Mouse (Mus musculus) CH12.LX (cell line): ENCODE measurements at regions not wholly inside any gene's neighbourhood (a gene's known extent, or its start where the extent isn't known, plus 50 kb on each side); places are given as distances from the start of the nearest gene placed in this dataset.

ENCODE experiments used
- DNase-seq: peaks from one replicate; pipeline ENCODE4 v3.0.0-alpha.2; 2013; ENCODE audit errors: extremely low read depth
- H3K27ac ChIP-seq: 2 replicates; pipeline ENCODE4 v1.5.1; 2012; ENCODE audit warnings: low read depth, mild to moderate bottlenecking, control low read depth, moderate library complexity; ENCODE audit not compliant: insufficient read depth
- H3K27me3 ChIP-seq: replicated peaks from 2 replicates; pipeline ENCODE3; 2012; ENCODE audit warnings: inconsistent platforms
- H3K36me3 ChIP-seq, 2 experiments: replicated peaks in 1 of 2; 2 replicates each; pipeline versions ENCODE3 to v1.6.1; 2012; ENCODE audit warnings: inconsistent platforms in 1 of 2, low read length in 1 of 2, mild to moderate bottlenecking in 1 of 2, mixed read lengths in 1 of 2, moderate library complexity in 1 of 2; ENCODE audit not compliant: control insufficient read depth in 1 of 2, insufficient read depth in 1 of 2
- H3K4me1 ChIP-seq, 2 experiments: 2 replicates each; pipeline ENCODE4 v1.6.1; 2012; ENCODE audit warnings: inconsistent platforms in 1 of 2, moderate library complexity in 1 of 2; ENCODE audit not compliant: insufficient read depth in 2 of 2, control insufficient read depth in 1 of 2
- H3K4me2 ChIP-seq: 2 replicates; pipeline ENCODE4 v1.6.1; 2012; ENCODE audit warnings: low read depth, mild to moderate bottlenecking, control low read depth; ENCODE audit not compliant: poor library complexity, insufficient read depth, severe bottlenecking
- H3K4me3 ChIP-seq, 3 experiments: fragments of 150-350 bp in 1 of 3; sonication (generic) in 1 of 3; replicated peaks in 1 of 3; 2 replicates each; pipeline versions ENCODE3 to v1.5.1; 2011 to 2012; ENCODE audit warnings: low read depth in 2 of 3, low read length in 2 of 3, mild to moderate bottlenecking in 2 of 3, moderate library complexity in 2 of 3, control low read depth in 1 of 3, improper control_type of control experiment in 1 of 3, inconsistent platforms in 1 of 3, mixed read lengths in 1 of 3; ENCODE audit not compliant: poor library complexity in 1 of 3
- H3K79me2 ChIP-seq: replicated peaks from 2 replicates; pipeline ENCODE4 v1.6.1; 2012; ENCODE audit warnings: mild to moderate bottlenecking, moderate library complexity; ENCODE audit not compliant: control insufficient read depth, poor library complexity, insufficient read depth, severe bottlenecking; ENCODE audit errors: extremely low read depth
- H3K9ac ChIP-seq: 2 replicates; pipeline ENCODE4 v1.6.1; 2012; ENCODE audit warnings: low read depth, mild to moderate bottlenecking, control low read depth, moderate library complexity; ENCODE audit not compliant: insufficient read depth
- H3K9me3 ChIP-seq: replicated peaks from 2 replicates; pipeline ENCODE3; 2012; ENCODE audit warnings: low read length, inconsistent platforms, mixed read lengths
- BHLHE40 ChIP-seq: IDR thresholded peaks from 2 replicates; pipeline ENCODE4 v1.6.1; 2011; ENCODE audit warnings: mild to moderate bottlenecking, low read depth, low read length, improper control_type of control experiment
- CTCF ChIP-seq, 2 experiments: IDR thresholded peaks in 1 of 2; conservative IDR thresholded peaks in 1 of 2; 2 replicates each; pipeline ENCODE4 v1.5.1; 2011 to 2012; ENCODE audit warnings: low read depth in 2 of 2, low read length in 2 of 2, improper control_type of control experiment in 1 of 2, inconsistent platforms in 1 of 2, mild to moderate bottlenecking in 1 of 2, moderate library complexity in 1 of 2
- ELF1 ChIP-seq: IDR thresholded peaks from 2 replicates; pipeline ENCODE4 v1.6.1; 2014; ENCODE audit warnings: low read depth, mild to moderate bottlenecking, inconsistent platforms, low read length, improper control_type of control experiment
- ETS1 ChIP-seq: conservative IDR thresholded peaks from 2 replicates; pipeline ENCODE4 v1.6.1; 2012; ENCODE audit warnings: low read depth, mild to moderate bottlenecking, inconsistent platforms, low read length, improper control_type of control experiment, moderate library complexity
- GABPA ChIP-seq: IDR thresholded peaks from 2 replicates; pipeline ENCODE4 v1.6.1; 2012; ENCODE audit warnings: low read depth, low read length, improper control_type of control experiment, inconsistent platforms; ENCODE audit not compliant: insufficient replicate concordance
- HCFC1 ChIP-seq: IDR thresholded peaks from 2 replicates; pipeline ENCODE4 v1.6.1; 2012; ENCODE audit warnings: low read depth, mild to moderate bottlenecking, inconsistent platforms, low read length, improper control_type of control experiment
- JUND ChIP-seq: conservative IDR thresholded peaks from 2 replicates; pipeline ENCODE4 v1.6.1; 2011; ENCODE audit warnings: low read depth, low read length, improper control_type of control experiment
- MAFK ChIP-seq: IDR thresholded peaks from 2 replicates; pipeline ENCODE4 v1.6.1; 2011; ENCODE audit warnings: low read length, improper control_type of control experiment; ENCODE audit not compliant: insufficient replicate concordance
- MAX ChIP-seq: IDR thresholded peaks from 2 replicates; pipeline ENCODE4 v1.6.1; 2011; ENCODE audit warnings: low read length, improper control_type of control experiment
- MAZ ChIP-seq: IDR thresholded peaks from 2 replicates; pipeline ENCODE4 v1.6.1; 2012; ENCODE audit warnings: low read depth, mild to moderate bottlenecking, inconsistent platforms, low read length, improper control_type of control experiment, moderate library complexity
- MYC ChIP-seq: IDR thresholded peaks from 2 replicates; pipeline ENCODE4 v1.6.1; 2011; ENCODE audit warnings: low read depth, mild to moderate bottlenecking, improper control_type of control experiment, low read length
- NRF1 ChIP-seq: IDR thresholded peaks from 2 replicates; pipeline ENCODE4 v1.6.1; 2014; ENCODE audit warnings: low read depth, mild to moderate bottlenecking, inconsistent platforms, low read length, improper control_type of control experiment, moderate library complexity
- PAX5 ChIP-seq: IDR thresholded peaks from 2 replicates; pipeline ENCODE4 v1.6.1; 2012; ENCODE audit warnings: low read length, inconsistent platforms, mixed read lengths
- POLR2A ChIP-seq: IDR thresholded peaks from 2 replicates; pipeline ENCODE4 v1.6.1; 2011; ENCODE audit warnings: low read depth, mild to moderate bottlenecking, improper control_type of control experiment, low read length
- RAD21 ChIP-seq: IDR thresholded peaks from 2 replicates; pipeline ENCODE4 v1.6.1; 2011; ENCODE audit warnings: low read depth, mild to moderate bottlenecking, low read length, improper control_type of control experiment, moderate library complexity
- SIN3A ChIP-seq: IDR thresholded peaks from 2 replicates; pipeline ENCODE4 v1.6.1; 2012; ENCODE audit warnings: low read length, improper control_type of control experiment, inconsistent platforms
- SMC3 ChIP-seq: IDR thresholded peaks from 2 replicates; pipeline ENCODE4 v1.6.1; 2011; ENCODE audit warnings: low read depth, low read length, improper control_type of control experiment
- TCF12 ChIP-seq: IDR thresholded peaks from 2 replicates; pipeline ENCODE4 v1.6.1; 2014; ENCODE audit warnings: low read depth, mild to moderate bottlenecking, inconsistent platforms, low read length, improper control_type of control experiment
- UBTF ChIP-seq: IDR thresholded peaks from 2 replicates; pipeline ENCODE4 v1.6.1; 2012; ENCODE audit warnings: low read depth, mild to moderate bottlenecking, inconsistent platforms, low read length, improper control_type of control experiment, moderate library complexity
- USF1 ChIP-seq: IDR thresholded peaks from 2 replicates; pipeline ENCODE4 v1.6.1; 2014; ENCODE audit warnings: low read depth, mild to moderate bottlenecking, inconsistent platforms, low read length, improper control_type of control experiment
- USF2 ChIP-seq: conservative IDR thresholded peaks from 2 replicates; pipeline ENCODE4 v1.6.1; 2011; ENCODE audit warnings: low read depth, low read length, improper control_type of control experiment
- ZC3H11A ChIP-seq: IDR thresholded peaks from 2 replicates; pipeline ENCODE4 v1.6.1; 2012; ENCODE audit warnings: low read depth, mild to moderate bottlenecking, inconsistent platforms, low read length, improper control_type of control experiment
- ZKSCAN1 ChIP-seq: IDR thresholded peaks from 2 replicates; pipeline ENCODE4 v1.6.1; 2012; ENCODE audit warnings: low read depth, inconsistent platforms, low read length, improper control_type of control experiment, borderline replicate concordance
- ZMIZ1 ChIP-seq: IDR thresholded peaks from 2 replicates; pipeline ENCODE4 v1.6.1; 2012; ENCODE audit warnings: low read depth, mild to moderate bottlenecking, inconsistent platforms, low read length, improper control_type of control experiment
- dilution Hi-C: fragments of 300-500 bp; cut with MboI; formaldehyde crosslinking; loops from 2 replicates; pipeline ENCODE4 v1.14.3; 2020; ENCODE audit warnings: low sequenced_read_pairs; ENCODE audit not compliant: extremely low pct_unique_long_range_greater_than_20kb, extremely low pct_ligation_motif_present
- in situ Hi-C: fragments of 300-500 bp; cut with MboI; formaldehyde crosslinking; loops from 3 replicates; pipeline ENCODE4 v1.14.3; 2019; ENCODE audit warnings: low sequenced_read_pairs, low pct_ligation_motif_present, low pct_unique_long_range_greater_than_20kb, mixed read lengths

DNA sequence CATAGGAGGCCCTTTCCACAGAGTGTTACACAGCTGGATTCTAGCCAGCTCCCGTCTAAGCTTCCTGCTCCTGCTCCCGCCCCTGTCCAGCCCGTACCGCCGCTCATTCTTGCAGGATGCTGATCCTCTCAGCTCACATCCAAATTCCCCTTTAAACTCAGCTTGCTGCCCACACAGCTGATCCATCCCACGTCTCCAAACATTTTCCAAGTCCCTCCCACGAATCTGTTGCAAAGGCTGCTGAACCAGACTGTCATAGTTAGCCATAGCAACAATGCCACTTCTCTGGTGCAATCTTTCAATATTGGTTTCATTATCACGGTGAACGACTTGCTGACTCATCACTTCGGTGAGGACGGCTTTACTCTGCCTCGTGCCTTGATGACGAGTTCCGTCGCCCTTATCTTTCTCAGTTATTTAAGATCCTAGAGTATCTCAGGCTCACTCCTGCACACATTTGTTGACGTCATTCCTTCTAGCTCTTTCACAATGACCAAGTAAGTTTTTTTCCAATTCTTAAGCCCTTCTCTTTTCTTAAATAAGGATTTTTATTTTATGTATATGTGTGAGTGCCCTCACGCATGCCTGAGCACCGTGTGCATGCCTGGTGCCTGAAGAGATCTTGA is 420.0 kb downstream of the Adamts20 start:
- Histone ChIP-seq H3K27me3 (no peaks in the 10 kb centered on the region), H3K79me2 (no peaks in the 10 kb centered on the region), H3K4me3 (no peak overlapping the region), H3K27ac (no peak overlapping the region), H3K36me3 (no peaks in the 10 kb centered on the region), H3K9me3 (peaks cover 20% of the 10 kb centered on the region), H3K4me2 (no peak overlapping the region), H3K4me1 (no peaks in the 10 kb centered on the region), H3K9ac (no peak overlapping the region)
- no peak for TF ChIP-seq PAX5
- no peak for TF ChIP-seq MAZ
- no peak for TF ChIP-seq GABPA
- no peak for TF ChIP-seq UBTF
- TF ChIP-seq NRF1: no peak
- TF ChIP-seq USF2: no peak
- TF ChIP-seq ELF1: no peak
- TF ChIP-seq HCFC1: no peak
- no peak for TF ChIP-seq ZMIZ1
- no peak for TF ChIP-seq POLR2A
- in situ Hi-C loops (no loop called here), dilution Hi-C loops (no loop called here)
- DNase-seq: no peak

DNA sequence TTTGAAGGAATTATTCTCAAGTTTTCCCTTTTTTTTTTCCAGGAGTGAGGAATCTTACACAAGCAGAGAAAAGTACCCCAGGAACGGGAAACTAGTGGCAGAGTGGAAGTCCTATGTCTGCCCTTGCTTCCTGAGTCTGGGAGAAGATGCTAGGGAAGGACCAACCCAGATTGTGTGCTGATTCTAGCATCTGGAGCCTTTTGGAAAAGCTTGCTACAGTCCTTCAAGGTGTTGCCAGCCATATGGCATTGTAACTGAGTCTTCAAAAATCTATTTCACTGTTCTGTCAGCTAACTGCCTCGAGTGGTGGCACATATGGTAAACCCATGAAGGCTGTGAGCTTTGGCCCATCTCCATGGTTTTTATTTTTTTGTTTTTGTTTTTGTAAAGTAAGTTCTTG is 432.3 kb downstream of the Adamts20 start:
- H3K27ac ChIP-seq: no peak overlapping the region
- no peaks in the 10 kb centered on the region for H3K36me3 ChIP-seq
- DNase-seq: no peak
- H3K4me1 ChIP-seq: no peaks in the 10 kb centered on the region
- TF ChIP-seq MAFK: no peak
- TF ChIP-seq ZC3H11A: no peak
- TF ChIP-seq CTCF (conservative IDR thresholded peaks at IDR 0.05 in 1 of 2, IDR thresholded peaks at IDR 0.05 in 1 of 2; ENCODE audit: low read depth in 2 of 2, low read length in 2 of 2): no peak
- no peak for TF ChIP-seq USF2
- no peak for TF ChIP-seq MYC
- TF ChIP-seq JUND: no peak
- TF ChIP-seq MAX: no peak
- no peak for TF ChIP-seq ETS1
- TF ChIP-seq SMC3: no peak
- no peak for TF ChIP-seq UBTF
- TF ChIP-seq ELF1: no peak
- TF ChIP-seq SIN3A: no peak
- no peak for TF ChIP-seq NRF1
- TF ChIP-seq POLR2A: no peak
- no peak for TF ChIP-seq BHLHE40
- TF ChIP-seq TCF12: no peak
- no peak for TF ChIP-seq USF1
- TF ChIP-seq ZKSCAN1: no peak
- no peak for TF ChIP-seq RAD21
- in situ Hi-C loops: no loop called here
- no peaks in the 10 kb centered on the region for H3K27me3 ChIP-seq
- peaks cover 9% of the 10 kb centered on the region for H3K9me3 ChIP-seq
- H3K9ac ChIP-seq: no peak overlapping the region
- no peak overlapping the region for H3K4me3 ChIP-seq
- dilution Hi-C loops: no loop called here
- H3K79me2 ChIP-seq: no peaks in the 10 kb centered on the region
- no peak overlapping the region for H3K4me2 ChIP-seq
